Mouse (Mus musculus): Measurements from ENCODE around the gene Nme7. TPM values are rescaled to one million over a fixed set of nuclear protein-coding genes. Genes with fewer than 3 reads are reported as not detected.

Gene Nme7
- polyA plus RNA-seq, 1 experiment: 5.1 TPM

- H3K4me1 ChIP-seq: peaks cover 14% of the 10 kb centered on the region
- H3K36me3 ChIP-seq (replicated peaks; ENCODE audit: low read length): peaks cover 4% of the 10 kb centered on the region
- H3K9me3 ChIP-seq: no peaks in the 10 kb centered on the region
- no peak overlapping the region for H3K4me3 ChIP-seq (replicated peaks)
- H3K27me3 ChIP-seq (replicated peaks): no peaks in the 10 kb centered on the region
- TF ChIP-seq GATA1 (IDR thresholded peaks at IDR 0.05; ENCODE audit: borderline replicate concordance, low read length) (no peak), FLI1 (IDR thresholded peaks at IDR 0.05; ENCODE audit: low read length) (no peak)
Observed at GRCm38 (mm10) chr1:164417604-164418003, 113.7 kb downstream of the Nme7 start.

GRCm38 (mm10) chr1:164418320-164418719, 114.4 kb downstream of the Nme7 start:
- TF ChIP-seq GATA1 (IDR thresholded peaks at IDR 0.05; ENCODE audit: borderline replicate concordance, low read length) (no peak), FLI1 (IDR thresholded peaks at IDR 0.05; ENCODE audit: low read length) (no peak)

GRCm38 (mm10) chr1:164419401-164419800, 115.5 kb downstream of the Nme7 start:
- no peak overlapping the region for H3K4me3 ChIP-seq (replicated peaks)
- H3K36me3 ChIP-seq (replicated peaks; ENCODE audit: low read length): no peaks in the 10 kb centered on the region
- H3K9me3 ChIP-seq: no peaks in the 10 kb centered on the region
- H3K27me3 ChIP-seq (replicated peaks): no peaks in the 10 kb centered on the region
- TF ChIP-seq FLI1 (IDR thresholded peaks at IDR 0.05; ENCODE audit: low read length): no peak
- TF ChIP-seq GATA1 (IDR thresholded peaks at IDR 0.05; ENCODE audit: borderline replicate concordance, low read length): no peak
- peaks cover 14% of the 10 kb centered on the region for H3K4me1 ChIP-seq

More at GRCm38 (mm10) chr1:164418320-164418719, 114.4 kb downstream of the Nme7 start:
- Histone ChIP-seq H3K36me3 (replicated peaks; ENCODE audit: low read length) (no peaks in the 10 kb centered on the region), H3K4me3 (replicated peaks) (no peak overlapping the region), H3K27me3 (replicated peaks) (no peaks in the 10 kb centered on the region), H3K9me3 (no peaks in the 10 kb centered on the region), H3K4me1 (peaks cover 14% of the 10 kb centered on the region)

- Histone ChIP-seq H3K4me3 (replicated peaks) (no peak overlapping the region), H3K9me3 (no peaks in the 10 kb centered on the region), H3K36me3 (replicated peaks; ENCODE audit: low read length) (no peaks in the 10 kb centered on the region), H3K27me3 (replicated peaks) (no peaks in the 10 kb centered on the region), H3K4me1 (peaks cover 14% of the 10 kb centered on the region)
- TF ChIP-seq GATA1 (IDR thresholded peaks at IDR 0.05; ENCODE audit: borderline replicate concordance, low read length): no peak
- no peak for TF ChIP-seq FLI1 (IDR thresholded peaks at IDR 0.05; ENCODE audit: low read length)
Observed at GRCm38 (mm10) chr1:164420623-164421354, 116.9 kb downstream of the Nme7 start.

- no peak overlapping the region for H3K4me3 ChIP-seq (replicated peaks)
- TF ChIP-seq GATA1 (IDR thresholded peaks at IDR 0.05; ENCODE audit: borderline replicate concordance, low read length): no peak
- no peaks in the 10 kb centered on the region for H3K4me1 ChIP-seq
- H3K27me3 ChIP-seq (replicated peaks): no peaks in the 10 kb centered on the region
- no peaks in the 10 kb centered on the region for H3K36me3 ChIP-seq (replicated peaks; ENCODE audit: low read length)
- no peaks in the 10 kb centered on the region for H3K9me3 ChIP-seq
Observed at GRCm38 (mm10) chr1:164426227-164426626, 122.3 kb downstream of the Nme7 start.

- H3K27me3 ChIP-seq (replicated peaks): no peaks in the 10 kb centered on the region
- H3K9me3 ChIP-seq: no peaks in the 10 kb centered on the region
- no peaks in the 10 kb centered on the region for H3K4me1 ChIP-seq
- no peak overlapping the region for H3K4me3 ChIP-seq (replicated peaks)
- H3K36me3 ChIP-seq (replicated peaks; ENCODE audit: low read length): no peaks in the 10 kb centered on the region
- TF ChIP-seq FLI1 (IDR thresholded peaks at IDR 0.05; ENCODE audit: low read length) (no peak), GATA1 (IDR thresholded peaks at IDR 0.05; ENCODE audit: borderline replicate concordance, low read length) (no peak)
Observed at GRCm38 (mm10) chr1:164427777-164428176, 123.9 kb downstream of the Nme7 start.

- no peak for TF ChIP-seq GATA1 (IDR thresholded peaks at IDR 0.05; ENCODE audit: borderline replicate concordance, low read length)
- no peaks in the 10 kb centered on the region for H3K27me3 ChIP-seq (replicated peaks)
- no peaks in the 10 kb centered on the region for H3K9me3 ChIP-seq
- H3K4me1 ChIP-seq: no peaks in the 10 kb centered on the region
- no peak overlapping the region for H3K4me3 ChIP-seq (replicated peaks)
- H3K36me3 ChIP-seq (replicated peaks; ENCODE audit: low read length): no peaks in the 10 kb centered on the region
Observed at GRCm38 (mm10) chr1:164428644-164429043, 124.7 kb downstream of the Nme7 start.

GRCm38 (mm10) chr1:164432649-164433048, 128.7 kb downstream of the Nme7 start:
- Histone ChIP-seq H3K27me3 (replicated peaks) (no peaks in the 10 kb centered on the region), H3K36me3 (replicated peaks; ENCODE audit: low read length) (peaks cover 2% of the 10 kb centered on the region), H3K4me3 (replicated peaks) (no peak overlapping the region), H3K4me1 (no peaks in the 10 kb centered on the region), H3K9me3 (no peaks in the 10 kb centered on the region)
- TF ChIP-seq GATA1 (IDR thresholded peaks at IDR 0.05; ENCODE audit: borderline replicate concordance, low read length) (no peak), FLI1 (IDR thresholded peaks at IDR 0.05; ENCODE audit: low read length) (no peak)

- Histone ChIP-seq H3K36me3 (replicated peaks; ENCODE audit: low read length) (peaks cover 4% of the 10 kb centered on the region), H3K4me3 (replicated peaks) (no peak overlapping the region), H3K9me3 (no peaks in the 10 kb centered on the region), H3K4me1 (no peaks in the 10 kb centered on the region), H3K27me3 (replicated peaks) (no peaks in the 10 kb centered on the region)
- TF ChIP-seq FLI1 (IDR thresholded peaks at IDR 0.05; ENCODE audit: low read length): no peak
- TF ChIP-seq GATA1 (IDR thresholded peaks at IDR 0.05; ENCODE audit: borderline replicate concordance, low read length): no peak
Observed at GRCm38 (mm10) chr1:164434049-164434448, 130.1 kb downstream of the Nme7 start.

- no peak overlapping the region for H3K4me3 ChIP-seq (replicated peaks)
- peaks cover 4% of the 10 kb centered on the region for H3K36me3 ChIP-seq (replicated peaks; ENCODE audit: low read length)
- no peaks in the 10 kb centered on the region for H3K9me3 ChIP-seq
- peaks cover 22% of the 10 kb centered on the region for H3K4me1 ChIP-seq
- TF ChIP-seq FLI1 (IDR thresholded peaks at IDR 0.05; ENCODE audit: low read length) (no peak), GATA1 (IDR thresholded peaks at IDR 0.05; ENCODE audit: borderline replicate concordance, low read length) (no peak)
- H3K27me3 ChIP-seq (replicated peaks): peaks cover 14% of the 10 kb centered on the region
Observed at GRCm38 (mm10) chr1:164436749-164437148, 132.8 kb downstream of the Nme7 start.
